Mouse (Mus musculus) monocyte, adult 2 months (primary cell): ENCODE measurements around the gene Fam102a.
A peak's percentile ranks its signal among the peaks of the same experiment; 100 is the strongest.
"Not testable (repeated sequence)": the region's sequence is repeated elsewhere in the genome, so short reads cannot be mapped to it uniquely, and the experiment has no call there.

ENCODE experiments used
- DNase-seq, 2 experiments: peaks; one replicate each; pipeline ENCODE4 v3.0.0; 2022; ENCODE audit warnings: low spot score in 2 of 2, low read depth in 1 of 2

The Fam102a gene

DNA sequence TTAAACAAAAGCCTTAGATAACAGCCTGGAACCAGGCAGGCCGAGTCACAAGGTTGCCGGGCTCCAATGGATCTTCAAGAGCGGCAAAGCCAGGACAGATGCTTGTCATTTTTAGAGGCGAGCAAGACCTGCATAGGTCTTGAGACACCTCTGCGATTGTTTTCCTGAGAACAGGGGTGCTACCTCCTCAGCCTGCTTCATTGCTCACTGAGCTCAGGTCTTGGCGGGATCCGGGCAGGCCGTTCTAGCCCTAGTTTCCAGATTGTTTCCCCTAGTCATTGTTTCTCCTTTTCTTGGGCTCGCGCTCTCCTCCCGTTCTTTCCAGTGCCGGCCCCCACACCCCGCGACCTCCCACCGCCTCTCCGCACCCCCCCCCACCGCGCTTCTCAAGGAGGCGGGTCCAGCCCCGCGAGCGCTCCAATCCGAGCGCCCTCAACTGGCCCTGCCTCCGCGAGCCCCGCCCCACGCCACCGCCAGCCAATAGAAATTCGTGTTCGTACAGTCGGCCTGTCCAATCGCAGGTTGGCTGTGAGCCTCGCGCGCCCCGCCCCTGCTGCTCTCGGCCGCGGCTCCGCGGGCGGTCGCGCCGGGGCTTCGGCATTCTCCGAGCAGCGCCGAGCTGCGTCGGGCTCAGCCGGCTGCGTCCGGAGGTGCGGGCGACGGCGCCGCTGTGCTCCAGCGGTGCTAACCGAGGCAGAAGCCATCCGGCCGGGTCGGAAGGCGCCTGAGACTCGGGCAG lies at the start of gene Fam102a:
Fam102a (plus strand) TSS at position 600 of the 739 bp plus-strand sequence.
- peak; percentile 90 to 92 for DNase-seq

DNA sequence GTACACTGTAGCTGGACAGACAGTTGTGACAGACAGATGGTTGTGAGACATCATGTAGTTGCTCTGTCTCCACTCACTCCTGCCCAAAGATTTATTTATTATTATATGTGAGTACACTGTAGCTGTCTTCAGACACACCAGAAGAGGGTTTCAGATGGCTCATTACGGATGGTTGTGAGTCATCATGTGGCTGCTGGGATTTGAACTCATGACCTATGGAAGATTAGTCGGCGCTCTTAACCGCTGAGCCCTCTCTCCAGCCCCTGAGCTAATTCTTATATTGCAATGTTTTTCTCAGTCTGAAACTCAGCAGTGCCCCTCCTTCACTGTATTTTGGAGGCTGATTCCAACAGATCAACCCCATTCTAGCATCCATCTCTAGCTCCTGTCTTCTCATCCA lies 49.4 kb upstream of the Fam102a start:
- DNase-seq = no peak

DNA sequence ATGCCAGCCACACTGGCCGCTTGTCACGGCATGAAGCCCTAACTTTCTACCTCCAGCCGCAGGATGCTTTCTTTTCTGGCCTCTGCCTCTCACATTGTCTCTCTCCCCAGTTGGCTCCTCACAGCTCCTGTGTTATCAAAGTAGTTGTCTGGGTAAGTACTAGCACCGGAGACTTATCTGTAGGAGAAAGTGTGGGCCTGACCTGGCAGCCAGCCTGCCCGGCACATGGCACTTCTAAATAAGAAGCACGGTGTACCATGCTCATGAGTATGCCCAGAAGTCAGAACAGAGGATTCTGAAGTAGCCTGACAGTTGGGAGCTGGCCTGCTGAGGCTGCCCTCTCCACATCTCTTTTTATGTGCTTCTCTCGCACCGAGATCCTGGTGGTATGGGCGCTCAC lies 49.0 kb upstream of the Fam102a start:
- no peak for DNase-seq

DNA sequence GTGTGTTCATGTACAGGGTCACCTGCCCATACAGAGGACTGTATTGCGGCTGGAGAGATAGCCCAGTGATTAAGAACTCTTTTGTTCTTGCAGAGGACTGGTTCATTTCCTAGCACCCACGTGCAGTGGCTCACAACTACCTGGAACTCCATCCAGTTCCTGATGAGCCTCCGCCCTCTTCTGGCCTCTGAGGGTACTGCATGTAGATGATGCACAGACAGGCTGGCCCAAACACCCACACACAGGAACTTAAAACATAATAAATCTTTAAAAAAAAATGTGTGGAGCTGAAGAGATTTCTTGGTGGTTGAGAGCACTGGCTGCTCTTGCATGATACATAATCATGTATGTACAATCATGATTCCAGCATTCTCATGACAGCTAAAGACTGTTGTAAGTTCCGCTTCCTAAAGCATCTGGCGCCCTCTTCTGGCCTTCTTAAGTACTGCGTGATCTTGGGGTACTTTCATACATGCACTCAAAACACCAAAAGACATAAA lies 48.0 kb upstream of the Fam102a start:
- peak; percentile 66 to 83 for DNase-seq

DNA sequence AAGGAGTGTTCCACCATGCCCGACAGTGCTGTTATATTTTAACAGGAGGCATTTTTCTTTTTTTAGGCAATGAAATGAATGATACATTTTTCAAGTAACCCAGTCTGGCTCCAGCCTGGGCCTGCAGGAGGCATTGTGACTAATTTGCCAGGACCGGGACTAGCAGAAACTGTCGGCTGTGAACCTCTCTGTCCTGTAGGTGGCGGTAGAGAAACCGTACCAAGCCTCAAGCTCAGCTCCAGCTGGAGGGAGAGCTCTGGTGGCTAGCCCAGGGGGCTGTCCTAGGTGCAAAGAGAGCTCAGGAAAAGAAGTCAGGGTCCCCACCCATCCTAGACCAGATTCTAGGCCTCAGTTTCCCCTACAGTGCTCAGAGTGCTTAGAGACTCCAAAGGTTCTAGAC lies 46.5 kb upstream of the Fam102a start:
- DNase-seq = peak; percentile 44 to 63

DNA sequence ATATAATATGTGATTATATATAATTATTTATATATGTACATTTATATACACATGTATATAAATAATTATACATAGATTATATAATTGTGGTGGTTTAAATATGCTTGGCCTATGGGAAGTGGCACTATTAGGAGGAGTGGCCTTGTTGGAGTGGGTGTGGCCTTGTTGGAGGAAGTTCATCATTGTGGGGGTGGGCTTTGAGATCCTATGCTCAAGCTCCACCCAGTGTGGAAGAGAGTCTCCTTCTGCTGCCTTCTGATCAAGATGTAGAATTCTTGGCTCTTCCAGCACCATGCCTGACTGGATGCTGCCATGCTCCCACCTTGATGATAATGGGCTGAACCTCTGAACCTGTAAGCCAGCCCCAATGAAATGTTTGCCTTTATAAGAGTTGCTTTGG lies 44.4 kb upstream of the Fam102a start:
- not testable (repeated sequence) for DNase-seq

DNA sequence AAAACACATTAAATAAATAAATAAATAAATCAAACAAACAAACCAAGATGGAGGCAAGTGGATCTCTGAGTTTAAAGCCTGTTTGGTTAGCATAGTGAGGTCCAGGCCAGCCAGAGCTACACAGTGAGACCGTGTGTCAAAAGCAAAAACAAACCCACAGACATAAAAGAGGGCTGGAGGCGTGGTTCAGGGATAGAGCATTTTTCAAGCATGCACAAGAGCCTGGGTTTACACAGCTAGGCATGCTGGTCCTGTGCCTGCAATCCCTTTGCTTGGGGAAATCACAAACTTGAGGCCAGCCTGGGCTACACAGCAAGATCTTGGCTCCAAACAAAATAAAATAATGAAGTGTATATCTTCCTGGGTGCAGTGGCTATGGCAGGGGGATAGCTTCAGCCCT lies 42.5 kb upstream of the Fam102a start:
- DNase-seq = no peak

DNA sequence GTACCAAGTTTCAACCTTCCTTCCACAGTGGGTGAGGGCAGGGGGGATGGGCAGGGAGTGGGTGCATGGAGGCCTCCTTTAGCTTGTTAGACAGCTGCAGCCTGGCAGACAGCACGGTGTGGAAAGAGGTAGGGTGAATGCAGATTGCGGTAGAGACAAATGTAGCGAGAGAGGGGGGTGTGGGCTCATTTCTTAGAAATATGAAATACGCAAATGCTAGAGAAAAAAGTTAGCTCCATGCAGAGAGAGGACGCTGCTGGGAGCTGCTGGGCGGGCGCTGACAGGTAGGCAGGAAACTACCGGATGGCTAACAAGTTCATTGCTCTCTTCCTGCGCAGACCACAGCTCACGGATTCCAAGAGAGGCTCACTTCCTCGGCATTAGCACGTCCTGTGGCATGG lies 41.8 kb upstream of the Fam102a start:
- no peak for DNase-seq

DNA sequence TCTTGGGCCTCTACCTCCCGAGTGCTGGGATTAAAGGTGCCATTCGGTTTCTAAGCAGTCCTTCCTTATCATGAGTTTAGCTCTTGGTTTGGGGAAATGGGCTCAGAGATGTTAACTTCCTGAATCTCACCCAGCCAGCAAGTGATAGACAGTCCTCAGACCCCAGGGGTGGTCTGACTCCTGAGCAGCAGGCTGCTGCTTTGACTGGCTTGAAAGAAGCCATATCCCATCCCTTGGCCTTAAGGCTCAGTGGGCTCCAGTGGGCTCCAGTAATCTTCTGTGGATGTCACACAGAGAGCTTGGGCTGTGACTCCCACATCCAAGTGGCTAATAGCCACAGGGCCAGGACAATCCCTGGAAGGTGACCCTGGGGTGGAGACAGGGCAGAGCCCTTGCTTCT lies 40.6 kb upstream of the Fam102a start:
- no peak for DNase-seq

DNA sequence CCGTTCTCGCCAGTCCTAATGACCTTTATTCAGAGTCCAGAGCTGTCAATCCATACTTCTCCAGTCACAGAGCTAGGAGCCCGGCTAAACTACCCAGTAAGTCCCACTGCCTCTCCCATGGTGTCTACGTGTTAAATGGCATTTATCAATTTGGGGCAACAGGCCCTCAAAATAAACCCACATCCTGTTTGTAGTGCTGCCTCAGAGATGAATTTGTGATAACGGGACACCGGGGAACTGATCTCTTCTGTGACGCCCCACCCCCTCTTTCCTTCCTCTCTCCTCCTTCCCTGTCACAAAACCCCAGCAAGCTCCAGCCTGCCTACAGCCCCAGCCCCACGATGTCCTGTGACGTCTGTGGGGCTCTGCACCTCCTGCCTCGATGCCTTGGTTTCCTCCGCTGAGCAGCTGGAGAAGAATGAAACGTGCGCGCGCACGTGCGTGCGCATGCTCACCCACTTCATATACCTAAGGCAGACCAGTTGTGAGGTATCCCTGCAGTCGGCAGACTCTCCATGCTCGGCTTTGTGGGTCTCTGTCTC lies 39.9 kb upstream of the Fam102a start:
- no peak for DNase-seq

DNA sequence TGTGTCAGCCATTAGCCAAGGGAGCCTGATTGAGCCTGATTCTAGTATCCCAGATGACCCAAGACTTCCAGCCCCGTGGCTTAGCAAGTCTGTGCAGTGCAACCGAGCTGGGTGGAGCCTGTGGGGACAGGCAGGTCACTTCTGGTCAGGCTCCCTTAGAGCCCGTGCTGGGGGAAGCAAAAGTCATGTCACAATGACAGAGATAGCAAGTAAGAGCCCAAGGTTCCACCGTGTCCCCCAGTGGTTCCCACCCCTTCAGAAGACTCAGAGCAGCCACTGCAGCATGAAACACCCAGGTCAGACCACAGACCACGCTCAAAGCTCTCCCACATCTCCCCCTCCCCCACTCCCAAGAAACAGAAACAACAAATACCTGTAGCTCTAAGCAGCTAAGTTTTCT lies 38.9 kb upstream of the Fam102a start:
- DNase-seq = no peak

DNA sequence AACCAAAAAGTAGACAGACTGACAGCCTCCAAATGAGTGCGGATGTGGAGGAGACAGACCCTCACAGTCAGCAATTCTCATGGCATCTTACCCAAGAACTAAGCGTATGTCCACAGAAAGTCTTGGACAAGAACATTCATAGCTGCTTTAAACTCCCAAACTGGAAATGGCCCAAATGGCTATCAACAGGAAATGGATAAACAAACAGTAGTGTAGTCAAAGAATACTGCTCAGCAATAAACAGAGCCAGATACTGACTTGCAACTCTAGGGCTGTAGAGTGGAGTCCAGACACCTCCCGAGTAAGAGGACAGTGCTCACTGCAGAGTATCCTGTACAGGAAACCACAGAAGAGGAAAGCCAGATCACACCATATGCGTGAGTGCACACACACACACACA lies 35.8 kb upstream of the Fam102a start:
- DNase-seq = no peak

DNA sequence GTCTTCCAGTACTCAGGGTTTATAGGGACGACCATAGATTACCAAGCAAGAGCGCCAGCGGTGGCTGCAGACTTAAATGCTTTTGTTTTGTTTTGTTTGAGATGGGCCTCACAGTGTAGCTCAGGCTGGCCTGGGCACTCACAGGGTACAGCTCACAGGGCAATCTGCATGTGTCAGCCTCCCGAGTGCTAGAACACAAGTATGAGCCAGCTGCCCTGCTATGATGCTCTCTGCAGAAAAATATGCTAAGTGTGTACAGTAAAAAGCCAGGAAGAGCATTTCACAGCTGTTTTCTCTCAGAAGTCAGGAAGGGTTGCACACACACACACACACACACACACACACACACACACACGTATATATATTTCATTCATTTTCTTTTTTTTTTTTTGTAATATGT lies 34.7 kb upstream of the Fam102a start:
- DNase-seq = no peak

DNA sequence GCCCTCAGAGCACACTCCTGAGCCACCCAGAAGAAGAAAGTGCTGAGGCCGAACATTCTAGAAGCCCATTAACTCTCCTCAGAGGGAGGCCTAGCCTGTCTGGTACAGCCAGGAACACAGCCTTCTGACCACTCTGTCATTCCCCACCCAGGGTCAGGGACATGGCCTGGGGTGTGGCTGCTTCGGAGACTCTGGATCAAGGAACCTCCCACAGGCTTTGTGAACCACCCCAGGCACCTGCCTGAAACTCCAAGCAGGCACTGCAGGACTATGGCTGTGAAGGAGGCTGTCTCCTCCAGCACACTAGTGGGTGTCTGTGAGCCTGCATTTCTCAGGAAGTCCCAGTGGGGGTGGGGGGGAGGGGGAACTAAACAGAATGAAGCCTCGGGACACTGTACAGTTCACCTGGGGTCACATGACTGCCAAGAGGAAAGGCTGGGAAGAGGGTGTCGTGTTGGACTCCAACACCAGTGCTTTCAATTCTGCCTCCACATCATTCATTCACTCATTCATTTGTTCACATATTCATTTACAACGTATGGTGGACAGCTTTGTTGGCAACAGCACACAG lies 33.3 kb upstream of the Fam102a start:
- no peak for DNase-seq

DNA sequence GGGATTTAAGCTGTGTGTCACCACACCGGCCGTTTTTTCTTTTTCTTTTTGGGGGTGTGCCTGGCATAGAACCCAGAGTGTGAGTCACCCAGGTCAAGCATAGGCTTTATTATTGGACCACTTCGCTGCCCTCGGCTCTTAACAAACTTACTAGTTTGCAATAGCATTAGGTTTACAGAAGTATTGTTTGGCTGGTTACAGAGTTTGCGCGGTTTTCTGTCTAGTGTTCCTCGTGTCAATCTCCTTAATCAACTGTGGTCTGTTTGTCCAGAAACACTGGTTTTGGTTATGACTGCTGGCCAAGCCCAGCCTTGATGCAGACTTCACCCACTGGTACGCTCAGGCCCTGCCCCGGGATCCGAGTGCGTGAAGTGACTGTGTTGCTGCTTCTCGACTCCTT lies 32.3 kb upstream of the Fam102a start:
- no peak for DNase-seq

DNA sequence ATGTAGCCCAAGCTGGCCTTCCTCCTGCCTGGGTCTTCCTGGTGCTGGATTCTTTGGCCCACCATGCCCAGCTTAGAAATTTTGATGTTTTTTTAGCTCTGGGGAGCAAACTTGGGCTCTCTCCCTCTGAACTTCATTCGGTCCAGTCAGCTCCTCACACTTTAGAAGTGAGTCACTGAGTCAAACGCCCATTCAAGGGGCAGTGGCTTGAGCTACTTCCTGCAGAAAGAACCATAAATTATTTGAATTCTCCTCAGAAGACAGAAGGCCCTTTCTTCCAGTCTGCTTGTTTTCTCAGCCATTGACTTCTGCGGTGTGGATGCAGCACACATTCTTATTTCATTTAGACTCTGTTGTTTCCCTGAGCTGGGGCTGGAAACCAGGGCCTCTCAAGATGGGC lies 31.5 kb upstream of the Fam102a start:
- no peak for DNase-seq

DNA sequence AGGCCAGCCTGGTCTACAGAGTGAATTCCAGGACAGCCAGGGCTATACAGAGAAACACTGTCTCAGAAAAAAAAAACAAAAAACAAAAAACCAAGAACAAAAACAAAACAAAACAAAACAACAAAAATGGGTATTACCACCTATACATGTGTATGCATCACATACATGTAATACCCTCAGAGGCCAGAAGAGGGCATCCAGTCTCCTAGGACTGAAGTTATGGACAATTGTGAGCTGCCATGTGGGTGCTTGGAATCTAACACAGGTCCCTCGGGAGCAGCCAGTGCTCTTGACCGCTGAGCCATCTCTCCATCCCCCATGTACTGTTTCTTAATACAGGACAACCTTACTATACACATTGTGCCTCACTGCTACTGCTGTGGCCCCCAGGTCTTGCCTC lies 29.6 kb upstream of the Fam102a start:
- no peak for DNase-seq

DNA sequence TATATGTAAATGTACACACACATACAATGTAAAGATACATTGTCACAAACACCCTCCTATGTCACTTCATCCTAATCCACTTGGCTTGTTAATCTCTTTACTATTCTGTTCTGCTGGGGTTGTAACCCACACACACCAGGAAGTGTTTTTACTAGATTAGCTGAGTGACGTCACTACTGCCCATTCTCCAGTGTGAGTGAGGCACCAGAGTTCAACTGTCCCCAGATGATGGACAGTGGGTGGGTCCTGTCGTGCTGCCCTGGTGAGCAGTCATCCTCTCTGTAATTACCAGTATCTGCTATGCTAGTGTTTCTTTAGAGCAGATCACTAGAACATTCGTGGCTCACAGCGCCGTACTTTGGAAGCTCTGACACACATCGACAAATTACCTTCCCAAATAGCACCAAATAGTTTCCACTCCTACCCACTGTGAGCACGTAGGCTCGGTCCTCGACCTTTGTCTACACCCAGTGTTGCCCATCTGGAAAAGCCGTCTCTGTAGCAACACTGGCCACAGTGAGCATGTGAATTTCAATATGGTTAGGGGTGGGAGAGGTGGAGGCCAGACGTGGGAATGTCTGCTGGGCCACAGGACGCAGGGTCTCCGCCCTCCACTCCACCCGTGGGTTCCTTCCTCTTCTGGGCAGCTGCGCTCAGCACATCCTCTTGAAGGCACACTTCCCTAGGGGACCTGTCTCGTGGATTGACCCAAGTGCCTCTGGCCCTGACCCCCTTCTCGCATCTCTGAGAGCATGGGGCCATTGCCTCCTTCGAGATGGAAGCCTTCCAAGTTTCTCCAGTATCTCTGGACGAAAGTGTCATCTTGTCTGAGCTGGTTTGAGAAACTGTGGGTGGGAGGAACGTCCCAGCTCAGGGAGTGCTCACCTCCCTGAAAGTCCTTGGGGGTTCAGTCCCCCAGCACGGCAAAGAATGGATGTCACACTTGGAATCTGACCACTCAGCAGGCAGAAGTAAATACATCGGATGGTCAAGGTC lies 28.2 kb upstream of the Fam102a start:
- peak; percentile 20 to 67 for DNase-seq

DNA sequence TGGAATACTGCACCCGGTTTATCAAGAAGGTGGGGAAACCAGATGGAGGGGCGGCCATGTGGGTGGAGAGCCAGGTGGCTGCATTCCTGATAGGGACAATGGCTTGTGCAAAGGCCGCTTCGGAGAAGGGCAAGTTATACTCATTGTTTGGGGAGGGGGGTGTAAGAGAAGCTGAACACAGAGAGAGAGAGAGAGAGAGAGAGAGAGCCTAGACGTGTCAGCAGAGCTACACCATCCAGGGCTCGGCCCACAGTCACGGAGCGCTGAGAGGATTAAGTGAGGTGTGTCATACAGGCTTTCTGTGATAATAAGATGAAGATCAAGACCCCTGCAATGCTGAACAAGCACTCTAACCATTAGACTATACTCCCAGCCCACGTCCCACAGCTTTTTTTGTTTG lies 27.2 kb upstream of the Fam102a start:
- no peak for DNase-seq

DNA sequence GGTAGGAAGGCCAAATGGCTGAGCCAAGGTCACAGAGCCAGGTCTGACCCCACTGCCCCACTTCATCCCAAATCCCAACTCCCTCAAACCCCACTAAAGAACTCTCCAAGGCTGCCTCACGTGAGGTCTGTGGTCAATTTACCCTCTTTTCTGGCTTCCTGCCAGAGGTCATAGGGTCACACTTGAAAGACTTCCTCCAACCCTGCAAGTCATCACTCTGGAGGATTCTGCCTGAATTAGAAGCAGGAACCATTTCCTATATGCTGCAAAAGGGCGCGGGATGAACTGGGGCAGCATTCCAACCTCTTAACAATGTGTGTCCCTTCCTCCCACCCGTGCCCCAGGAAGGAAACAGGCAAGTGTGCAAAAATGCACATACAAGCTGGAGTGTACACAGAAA lies 25.8 kb upstream of the Fam102a start:
- DNase-seq = peak in 1 of 2 experiments; percentile 60

DNA sequence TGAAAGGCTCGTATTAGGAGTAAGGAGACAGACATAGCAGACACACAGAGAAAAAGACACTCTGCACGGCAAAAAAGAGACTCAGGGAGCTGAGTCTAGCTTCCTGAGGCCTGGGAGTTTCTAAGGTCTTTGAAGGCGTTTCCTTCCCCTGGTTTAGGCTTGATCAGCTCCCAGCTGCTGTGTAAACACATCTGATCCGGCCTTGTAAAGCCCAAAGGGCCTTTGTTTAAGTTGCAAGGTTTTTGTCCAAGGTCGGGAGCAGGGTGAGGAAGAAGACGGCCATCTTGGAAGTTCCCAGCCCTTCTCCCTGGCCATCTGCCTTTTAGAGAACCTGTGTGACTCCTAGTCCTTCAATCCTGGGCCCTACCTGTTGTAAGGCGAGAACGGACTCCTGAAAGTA lies 25.2 kb upstream of the Fam102a start:
- DNase-seq = no peak
